Mouse (Mus musculus) mouse trophoblast stem cell (cell line): ENCODE data around the gene Gm2663.
"Not testable (repeated sequence)": the region's sequence is repeated elsewhere in the genome, so short reads cannot be mapped to it uniquely, and the experiment has no call there.

ENCODE experiments used
- in situ Hi-C, 2 experiments: fragments of 300-500 bp; cut with MseI, MboI; formaldehyde crosslinking; loops; 2 replicates in 1 of 2; 3 replicates in 1 of 2; pipeline ENCODE4 v1.15.1; 2025

Gene Gm2663

DNA sequence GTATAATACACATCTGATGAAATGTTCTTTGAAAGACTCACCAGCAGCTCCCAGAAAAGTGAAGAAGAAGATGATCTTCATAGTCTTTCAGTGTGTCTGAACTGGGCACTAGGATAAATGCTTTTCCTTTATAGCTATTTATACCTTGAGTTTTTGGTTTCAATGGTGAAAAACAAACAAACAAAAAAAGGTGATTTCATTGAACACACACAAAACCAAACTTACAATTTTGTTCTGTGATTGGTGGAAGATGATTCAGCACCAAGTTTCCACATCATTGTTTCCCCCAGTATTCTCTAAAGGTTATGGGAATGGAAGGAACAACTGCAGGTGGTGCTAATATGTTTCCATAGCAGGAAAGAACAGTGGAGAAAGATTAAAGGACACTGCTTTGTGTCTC is at the start of gene Gm2663:
Gene Gm2663, minus strand, starts transcription at position 101 of the 400 bp plus-strand sequence.
- in situ Hi-C loops = not testable (repeated sequence)

DNA sequence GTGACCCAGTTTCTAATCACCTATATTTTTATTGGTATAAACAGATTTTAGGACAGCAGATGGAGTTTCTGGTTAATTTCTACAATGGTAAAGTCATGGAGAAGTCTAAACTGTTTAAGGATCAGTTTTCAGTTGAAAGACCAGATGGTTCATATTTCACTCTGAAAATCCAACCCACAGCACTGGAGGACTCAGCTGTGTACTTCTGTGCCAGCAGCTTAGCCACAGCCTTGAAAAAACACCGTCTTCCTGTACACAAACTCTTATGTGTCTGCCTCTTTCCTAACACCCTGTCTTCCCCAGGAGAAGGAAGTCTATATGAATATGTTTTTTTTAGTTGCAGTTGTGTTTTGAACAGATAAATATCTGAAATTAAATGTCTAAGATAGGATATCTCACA is 49.3 kb upstream of the Gm2663 start:
- in situ Hi-C loops = no loop called here

DNA sequence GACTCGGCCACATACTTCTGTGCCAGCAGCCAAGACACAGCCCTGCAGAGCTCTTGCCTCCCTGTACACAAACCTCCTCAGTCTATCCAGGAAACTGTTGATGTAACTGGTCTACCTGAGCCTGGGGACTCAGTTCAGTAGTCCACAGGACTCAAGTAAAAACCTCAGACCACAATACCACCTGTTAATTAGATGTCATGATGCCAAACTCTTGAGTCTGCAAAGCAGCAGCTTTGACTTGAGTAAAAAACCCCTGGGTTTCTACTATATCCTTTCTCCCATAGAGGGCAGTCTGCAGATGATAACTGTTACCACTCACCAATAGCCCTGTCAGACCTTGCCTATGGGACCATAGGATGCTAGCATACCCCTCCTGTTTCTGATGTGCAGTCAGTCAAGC is 48.7 kb upstream of the Gm2663 start:
- in situ Hi-C loops = no loop called here

DNA sequence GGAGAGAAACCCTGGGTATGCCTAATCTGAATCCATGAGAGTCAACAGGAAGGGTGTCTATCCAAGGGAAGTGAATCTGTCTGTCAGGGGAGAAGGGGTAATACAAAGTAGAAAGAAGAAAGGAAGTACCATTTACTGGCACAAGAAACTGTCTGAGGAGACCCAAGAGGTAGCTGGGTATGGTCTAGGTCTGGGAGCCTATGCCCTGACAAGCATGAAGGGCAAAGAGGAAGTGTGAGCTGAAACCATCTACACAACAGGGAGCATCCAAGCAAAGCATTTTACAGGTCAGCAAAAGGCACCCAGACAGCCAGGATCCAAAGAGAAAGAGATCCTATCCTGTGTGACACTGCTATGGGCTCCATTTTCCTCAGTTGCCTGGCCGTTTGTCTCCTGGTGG is 47.9 kb upstream of the Gm2663 start:
- in situ Hi-C loops = no loop called here

DNA sequence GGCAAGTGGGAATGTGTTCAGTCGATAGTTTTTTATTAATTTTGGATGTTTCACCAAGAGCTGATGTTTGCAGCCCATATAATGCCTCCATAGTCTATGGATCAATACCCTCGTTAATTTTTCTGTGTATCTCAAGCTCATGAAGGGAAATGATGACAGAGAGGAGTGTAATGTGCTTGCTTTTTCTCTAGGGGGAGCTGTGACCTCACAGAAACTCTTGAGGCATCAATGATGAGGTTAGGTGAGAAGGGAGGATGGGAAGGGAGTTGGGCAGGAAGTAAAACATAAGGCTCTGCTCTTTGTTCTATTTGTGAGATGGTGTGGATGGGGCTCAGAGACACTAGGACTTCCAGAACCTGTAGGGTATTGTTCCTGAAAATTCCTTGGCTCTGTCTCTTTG is 47.3 kb upstream of the Gm2663 start:
- in situ Hi-C loops = no loop called here

DNA sequence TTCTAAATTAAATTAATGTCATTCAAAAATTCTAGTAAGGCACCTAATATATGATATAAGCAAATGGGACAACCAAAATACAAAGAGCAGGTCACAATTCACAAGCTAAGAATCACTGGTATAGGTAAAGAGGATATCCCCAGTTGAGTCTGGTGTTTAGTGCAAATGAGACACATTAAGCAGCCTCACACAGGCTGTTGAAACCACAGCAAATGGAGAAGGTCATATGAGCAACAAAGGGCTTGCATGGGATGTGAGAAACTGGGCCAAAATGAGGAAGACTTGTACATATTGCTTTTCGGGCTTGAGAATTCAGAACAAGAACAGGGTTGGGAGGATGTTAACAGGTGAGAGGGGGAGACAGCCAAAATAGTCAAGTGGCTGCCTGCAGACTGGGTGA is 45.5 kb upstream of the Gm2663 start:
- in situ Hi-C loops = no loop called here

DNA sequence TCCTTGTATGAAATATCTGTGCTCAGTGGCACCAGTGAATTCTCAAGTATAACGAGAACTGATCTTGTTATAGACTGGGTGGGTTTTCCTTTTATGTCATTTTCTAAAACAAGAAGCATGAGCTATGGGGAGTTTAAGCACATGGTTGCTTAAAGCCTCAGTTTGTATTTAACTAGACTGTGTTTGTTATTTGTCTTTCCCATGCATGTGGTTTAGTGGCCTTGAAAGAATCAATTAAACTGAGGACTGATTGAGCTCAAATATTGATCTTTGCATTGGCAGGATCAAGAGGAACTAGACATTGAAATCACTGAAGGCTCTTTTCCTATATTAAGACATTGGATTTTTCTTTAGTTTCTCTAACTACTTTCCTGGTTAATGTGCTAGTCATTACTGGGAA is 45.0 kb upstream of the Gm2663 start:
- in situ Hi-C loops = no loop called here

DNA sequence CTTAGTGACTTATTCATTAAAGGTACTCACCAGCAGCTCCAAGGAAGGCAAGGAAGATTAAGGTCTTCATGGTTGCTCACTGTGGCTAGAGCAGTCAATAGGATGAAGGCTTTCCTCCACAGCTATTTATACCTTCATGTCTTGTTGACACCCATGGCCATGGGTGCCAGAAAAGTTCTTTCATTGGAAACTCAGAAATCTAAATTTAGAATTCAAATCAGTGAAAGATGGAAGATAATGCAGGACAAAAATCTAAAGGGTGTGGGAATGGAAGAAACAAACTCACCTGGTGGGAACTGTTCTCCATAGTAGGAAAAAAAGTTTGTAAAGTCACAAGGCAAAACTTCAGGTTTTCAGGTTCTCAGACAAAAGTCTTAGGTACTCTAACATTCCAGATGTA is 36.1 kb upstream of the Gm2663 start, which contains the start of gene 2210010C04Rik:
Gene 2210010C04Rik, minus strand, starts transcription at position 101 of the 400 bp plus-strand sequence.
- in situ Hi-C loops = no loop called here

DNA sequence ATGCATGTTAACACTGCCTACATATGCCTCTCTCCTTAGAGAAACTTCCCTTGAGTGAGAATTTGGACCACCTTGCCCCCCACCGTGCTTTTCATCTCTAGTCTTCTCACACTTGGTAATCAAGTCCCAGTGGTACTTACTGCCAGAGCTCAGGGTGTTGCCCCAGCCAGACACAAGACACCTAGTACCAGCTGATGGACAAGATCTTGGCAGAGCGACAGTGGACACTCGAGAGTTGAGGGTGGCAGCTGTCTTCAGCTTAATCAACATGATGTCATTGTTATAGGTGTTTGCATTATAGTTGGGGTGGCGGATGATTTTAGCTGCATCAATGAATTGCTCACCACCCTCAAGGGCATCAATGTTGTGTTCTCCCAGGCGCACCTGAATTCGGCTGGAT is 33.5 kb upstream of the Gm2663 start:
- in situ Hi-C loops = no loop called here

DNA sequence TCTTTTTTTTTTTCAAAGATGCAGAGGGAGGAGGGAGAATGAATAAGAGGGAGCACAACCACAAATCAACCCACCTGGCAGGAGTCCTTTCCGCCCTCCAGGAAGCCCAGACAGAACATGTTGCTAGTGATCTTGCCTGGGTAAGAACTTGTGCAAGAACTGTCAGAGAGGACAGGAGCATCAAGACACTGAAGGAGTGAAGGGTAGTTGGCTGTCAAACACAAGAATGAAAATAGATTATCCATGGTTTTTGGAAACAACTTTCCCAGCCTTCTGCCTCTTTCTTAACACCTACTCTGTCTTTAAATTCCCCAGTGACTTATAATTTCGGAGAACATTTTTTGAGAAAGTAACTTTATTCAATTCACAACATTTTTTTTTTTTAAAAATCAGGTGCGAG is 33.0 kb upstream of the Gm2663 start:
- in situ Hi-C loops = no loop called here

DNA sequence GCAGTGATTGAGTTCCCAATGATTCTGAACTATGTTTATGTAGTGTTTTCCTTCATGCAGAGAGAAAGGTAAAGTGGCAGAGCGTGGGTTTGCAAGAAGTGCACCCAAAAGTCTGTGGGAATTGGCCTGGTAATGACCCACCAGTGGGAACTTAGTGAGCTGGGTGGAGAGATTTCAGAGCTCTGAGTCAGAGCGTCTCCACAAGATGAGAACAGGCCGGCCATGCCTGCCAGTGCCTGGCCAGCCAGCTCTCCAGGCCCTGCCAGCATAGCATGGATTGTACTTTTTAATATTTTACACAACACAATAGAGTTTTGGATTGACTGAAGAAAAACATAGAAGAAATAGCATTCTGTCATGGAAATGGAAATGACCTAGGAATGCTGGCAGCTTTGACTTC is 31.5 kb upstream of the Gm2663 start:
- in situ Hi-C loops = no loop called here

DNA sequence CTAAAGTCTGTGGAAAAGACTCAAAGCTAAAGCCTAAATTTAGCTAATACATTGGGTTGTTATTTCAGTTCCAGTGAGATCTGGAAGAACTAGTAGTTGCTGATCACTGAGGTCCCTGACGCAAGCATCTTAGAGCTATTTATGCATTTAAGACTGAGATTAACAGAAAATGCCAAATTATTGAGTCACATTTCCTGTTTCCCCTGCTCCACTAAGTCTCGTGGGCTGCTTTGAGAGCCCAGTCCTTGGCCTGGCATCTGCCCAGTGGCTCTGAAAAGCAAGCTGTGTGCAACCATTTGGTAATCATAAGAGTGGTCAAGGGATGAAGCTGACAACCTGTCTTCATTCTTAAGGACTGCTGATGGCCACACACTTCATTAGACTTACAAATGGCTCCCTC is 27.8 kb upstream of the Gm2663 start:
- in situ Hi-C loops = no loop called here

DNA sequence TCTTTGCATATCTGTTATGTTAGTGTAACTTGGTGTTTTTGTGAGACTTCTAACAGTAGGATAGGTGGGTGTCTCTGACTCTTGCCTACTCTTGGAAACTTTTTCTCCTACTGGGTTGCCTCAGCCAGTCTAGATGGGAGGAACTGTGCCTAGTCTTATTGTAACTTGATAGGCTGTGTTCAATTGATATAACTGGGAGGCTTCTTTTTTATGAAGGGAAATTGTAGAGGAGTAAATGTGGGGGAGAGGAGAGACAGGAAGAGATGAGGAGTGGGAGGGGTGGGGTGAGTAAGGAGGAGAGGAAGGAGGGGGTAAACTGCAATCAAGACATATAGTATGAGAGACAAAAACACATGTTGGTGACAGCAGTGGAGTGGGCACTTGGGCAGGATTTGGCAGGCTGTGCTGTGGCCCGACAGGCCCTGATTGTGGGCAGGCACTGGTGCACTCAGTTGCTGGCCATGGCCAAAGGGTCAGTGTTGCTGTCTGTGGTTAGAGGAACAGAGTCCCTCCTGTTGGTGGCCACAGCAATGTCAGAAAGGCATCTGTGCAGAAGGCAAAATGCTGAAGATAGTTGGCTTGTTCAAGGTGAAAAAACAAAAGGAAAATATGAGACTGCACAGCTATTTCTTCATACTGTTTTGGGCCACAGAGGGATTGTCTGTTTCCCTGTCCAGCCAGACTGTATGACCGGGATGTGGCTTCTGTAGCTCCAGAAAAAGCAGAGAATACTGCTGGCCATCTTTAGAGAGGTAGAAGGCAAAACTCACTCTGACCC is 26.8 kb upstream of the Gm2663 start:
- in situ Hi-C loops = no loop called here

DNA sequence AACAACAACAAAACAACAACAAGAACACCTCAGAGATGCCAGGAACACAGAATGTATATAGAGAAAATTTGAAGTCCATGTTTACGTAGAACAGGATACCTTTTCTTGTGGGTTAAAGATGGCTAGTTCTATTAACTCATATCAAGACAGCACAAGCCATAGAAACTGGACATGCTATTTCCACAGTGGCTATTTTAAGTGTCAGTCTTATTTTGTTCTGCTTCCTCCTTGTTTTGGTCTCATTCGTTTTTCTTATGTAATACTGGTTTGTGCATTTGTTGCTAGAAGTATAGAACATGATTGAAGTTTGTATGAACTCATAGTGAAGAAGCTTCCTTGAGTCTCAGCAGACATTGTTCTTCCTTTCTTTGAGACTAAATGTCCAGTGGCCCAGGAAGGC is 19.9 kb upstream of the Gm2663 start:
- in situ Hi-C loops = no loop called here

DNA sequence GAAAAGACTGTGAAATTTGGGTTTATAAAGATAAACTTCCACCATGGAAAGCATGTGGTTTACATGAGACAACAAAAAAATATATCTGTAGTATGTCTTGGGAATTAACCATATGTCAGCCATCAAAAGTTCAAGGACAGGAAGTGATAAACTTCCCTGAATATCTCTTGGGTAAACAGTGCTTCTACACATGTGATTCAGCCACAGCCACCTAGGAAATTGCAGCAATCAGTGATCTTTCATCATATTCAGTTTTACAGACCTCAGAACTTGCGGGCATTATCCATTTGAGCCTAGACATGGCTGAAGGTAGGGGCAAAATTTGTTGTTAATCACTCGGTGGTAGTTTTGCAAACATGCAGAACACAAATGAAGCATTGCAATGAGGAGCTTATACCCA is 19.4 kb upstream of the Gm2663 start:
- in situ Hi-C loops = no loop called here

DNA sequence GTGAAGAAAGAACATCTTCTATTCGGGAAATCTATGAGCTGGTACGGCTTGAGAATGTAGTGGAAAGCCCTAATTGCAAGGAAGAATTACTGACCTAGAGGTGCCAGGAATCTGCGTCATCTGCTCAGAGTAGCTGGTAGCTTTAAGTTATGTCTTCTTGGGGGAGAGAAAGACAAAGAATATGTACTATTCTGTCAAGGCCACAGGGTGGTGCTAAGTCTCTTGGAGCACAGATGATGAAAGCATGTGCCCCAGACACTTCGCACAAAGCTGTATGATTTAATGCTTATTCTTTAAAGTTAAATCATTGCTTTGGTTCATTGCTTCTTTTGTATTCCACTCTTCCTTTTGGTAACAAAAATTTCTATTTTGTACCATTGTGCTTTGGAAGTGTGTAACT is 15.8 kb upstream of the Gm2663 start:
- in situ Hi-C loops = no loop called here

DNA sequence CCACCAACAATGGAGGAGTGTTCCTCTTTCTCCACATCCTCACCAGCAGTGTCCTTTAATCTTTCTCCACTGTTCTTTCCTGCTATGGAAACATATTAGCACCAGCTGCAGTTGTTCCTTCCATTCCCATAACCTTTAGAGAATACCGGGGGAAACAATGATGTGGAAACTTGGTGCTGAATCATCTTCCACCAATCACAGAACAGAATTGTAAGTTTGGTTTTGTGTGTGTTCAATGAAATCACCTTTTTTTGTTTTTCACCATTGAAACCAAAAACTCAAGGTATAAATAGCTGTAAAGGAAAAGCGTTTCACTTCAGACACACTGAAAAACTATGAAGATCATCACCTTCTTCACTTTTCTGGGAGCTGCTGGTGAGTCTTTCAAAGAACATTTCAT is 34.8 kb downstream of the Gm2663 start, which contains the start of gene 1810009J06Rik:
Gene 1810009J06Rik, plus strand, starts transcription at position 301 of the 400 bp plus-strand sequence.
- in situ Hi-C loops = not testable (repeated sequence)

DNA sequence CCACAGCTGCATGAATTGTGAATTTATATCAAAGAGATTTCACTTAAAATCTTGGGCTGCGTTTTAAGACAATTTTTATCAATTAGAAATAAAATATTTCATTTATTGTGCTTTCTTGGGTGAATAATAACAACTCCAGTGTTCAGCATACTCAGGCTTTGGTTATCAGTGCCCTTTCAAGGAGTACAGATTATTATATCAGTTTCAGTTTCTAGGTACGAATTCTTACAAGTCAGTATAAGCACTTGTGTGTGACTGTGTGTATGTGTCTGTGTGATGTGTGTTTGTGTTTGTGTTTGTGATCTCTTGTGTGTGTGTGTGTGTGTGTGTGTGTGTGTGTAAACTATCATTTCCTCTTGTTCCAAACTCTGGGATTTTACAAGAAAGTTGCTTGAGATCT is 45.6 kb downstream of the Gm2663 start:
- in situ Hi-C loops = no loop called here

DNA sequence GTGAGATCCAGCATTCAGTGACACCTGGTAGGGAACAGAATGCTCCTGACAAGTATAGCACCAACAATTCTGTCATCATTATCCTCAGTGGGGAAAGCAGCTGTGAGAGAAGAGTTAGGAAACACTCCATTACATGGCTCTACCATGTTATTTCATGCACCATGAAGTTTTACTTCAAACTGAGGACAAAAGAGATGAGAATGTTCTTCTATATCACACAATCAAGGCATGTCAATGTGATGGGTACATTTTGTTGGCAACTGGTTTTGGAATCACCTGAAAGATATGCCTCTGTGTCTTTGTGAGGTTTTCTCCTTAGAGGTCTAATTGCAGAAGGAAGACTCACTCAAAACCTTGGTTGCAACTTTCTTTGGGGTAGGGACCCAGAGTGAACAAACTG is 47.5 kb downstream of the Gm2663 start, which contains the start of gene Gm4744:
Gene Gm4744, minus strand, starts transcription at position 101 of the 400 bp plus-strand sequence.
- in situ Hi-C loops = no loop called here
